Mouse (Mus musculus) gastrocnemius, postnatal 36 days (tissue): ENCODE results near the gene Efcc1. TPM values are rescaled to one million over a fixed set of nuclear protein-coding genes. Genes with fewer than 3 reads are reported as not detected.

Experiments used
- DNase-seq, 2 experiments: peaks; one replicate each; pipeline ENCODE4 v3.0.0; 2022
- intact Hi-C: fragments of 180-260 bp; cut with DNase I; formaldehyde crosslinking; loops from one replicate; pipeline ENCODE4 v1.15.1; 2025
- total RNA-seq, 2 experiments: library from RNA; stranded (reverse); gene quantifications; 2 replicates each; pipeline ENCODE4 v1.2.3; 2021

The Efcc1 gene
- total RNA-seq, 2 experiments from 2014 or later, result 0.81 to 0.84 TPM

DNA sequence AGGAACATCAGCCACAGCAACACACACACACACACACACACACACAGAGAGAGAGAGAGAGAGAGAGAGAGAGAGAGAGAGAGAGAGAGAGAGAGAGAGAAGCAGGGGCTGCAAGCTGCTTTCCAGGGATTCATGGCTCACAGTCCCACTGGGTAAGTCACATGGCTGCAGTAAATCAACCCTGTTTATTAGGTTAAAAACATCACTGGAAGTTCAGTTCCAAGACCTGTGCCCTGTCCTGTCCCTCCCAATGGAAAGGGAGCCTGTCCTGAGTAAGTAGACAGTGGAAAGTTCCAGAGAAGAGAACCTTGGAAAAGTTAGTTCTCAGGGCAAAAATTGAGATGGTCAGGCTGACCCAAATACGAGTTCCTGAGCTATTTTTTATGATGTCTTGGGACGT, 66.7 kb downstream of the Efcc1 start:
- no peak for DNase-seq
- intact Hi-C loops, result no loop called here

DNA sequence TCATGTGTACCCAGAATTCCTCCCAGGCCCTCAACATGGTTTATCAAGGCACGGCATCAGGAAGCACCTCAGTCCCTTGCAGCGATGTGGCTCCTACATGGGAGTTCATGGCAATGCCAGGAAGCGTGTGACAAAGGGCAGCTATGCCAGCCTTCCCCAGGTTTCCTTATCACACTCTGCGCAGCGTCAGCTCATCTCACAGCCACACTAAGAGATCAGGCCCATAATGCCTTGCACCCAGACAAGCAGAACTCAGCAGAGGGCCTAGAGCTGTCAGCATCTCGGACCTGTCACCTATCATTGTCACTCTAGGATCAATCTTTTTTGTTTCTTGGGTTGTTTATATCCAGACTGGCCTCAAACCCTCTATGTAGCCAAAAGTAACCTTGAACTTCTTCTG, 68.9 kb downstream of the Efcc1 start:
- DNase-seq, result no peak
- intact Hi-C loops, result no loop called here

DNA sequence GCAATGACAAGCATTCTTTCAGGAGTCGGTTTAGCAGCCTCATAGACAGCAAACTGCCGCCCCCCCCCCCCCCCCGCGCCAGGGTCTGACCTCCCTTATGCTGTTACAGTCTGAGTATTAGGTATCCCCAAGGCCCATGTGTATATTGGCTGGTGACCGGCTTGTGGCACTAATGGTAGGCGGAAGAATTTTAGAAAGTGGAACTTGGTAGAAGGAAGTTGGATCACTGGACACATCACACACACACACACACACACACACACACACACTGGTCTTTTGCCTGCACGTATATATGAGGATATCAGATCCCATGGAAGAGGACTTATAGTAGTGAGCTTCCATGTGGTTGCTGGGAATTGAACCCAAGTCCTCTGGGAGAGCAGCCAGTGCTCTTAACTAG, 71.8 kb downstream of the Efcc1 start:
- DNase-seq, result no peak
- intact Hi-C loops, result no loop called here

DNA sequence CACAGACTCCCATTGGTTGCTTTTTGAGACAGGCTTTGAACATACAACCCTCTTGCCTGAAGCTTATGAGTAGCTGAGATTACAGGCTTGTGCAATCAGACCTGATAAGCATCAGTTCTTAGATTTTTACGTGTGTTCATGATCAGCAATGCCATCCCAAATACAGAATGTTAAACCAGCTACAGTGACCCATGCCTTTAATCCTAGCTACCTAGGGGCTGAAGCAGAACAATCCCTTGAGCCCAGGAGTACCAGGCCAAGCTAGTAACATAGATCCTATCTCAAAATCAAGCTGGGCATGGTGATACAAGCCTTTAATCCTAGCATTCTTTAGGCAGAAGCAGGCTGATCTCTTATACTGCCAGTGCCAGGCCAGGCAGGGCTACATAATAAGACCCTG, 73.4 kb downstream of the Efcc1 start:
- intact Hi-C loops, result no loop called here
- no peak for DNase-seq

DNA sequence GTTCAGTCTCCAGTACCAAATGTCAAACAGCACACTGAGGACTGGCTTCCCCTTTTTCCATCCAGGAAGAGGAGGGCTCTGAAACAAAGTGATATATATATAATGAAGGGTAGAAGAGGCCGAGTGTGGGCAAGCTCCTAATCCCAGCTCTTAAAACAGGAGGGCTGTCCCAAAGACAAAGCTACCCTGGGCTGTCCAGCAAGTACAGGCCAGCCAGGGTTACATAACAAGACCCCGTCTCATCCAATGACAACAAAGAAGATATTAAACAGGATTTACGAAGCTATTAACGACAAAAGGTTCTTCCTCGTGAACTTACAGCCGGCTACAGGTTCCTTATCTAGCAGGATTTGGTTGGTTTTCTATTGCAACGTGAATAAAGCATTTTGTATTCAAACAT, 74.2 kb downstream of the Efcc1 start:
- no peak for DNase-seq
- intact Hi-C loops, result no loop called here

DNA sequence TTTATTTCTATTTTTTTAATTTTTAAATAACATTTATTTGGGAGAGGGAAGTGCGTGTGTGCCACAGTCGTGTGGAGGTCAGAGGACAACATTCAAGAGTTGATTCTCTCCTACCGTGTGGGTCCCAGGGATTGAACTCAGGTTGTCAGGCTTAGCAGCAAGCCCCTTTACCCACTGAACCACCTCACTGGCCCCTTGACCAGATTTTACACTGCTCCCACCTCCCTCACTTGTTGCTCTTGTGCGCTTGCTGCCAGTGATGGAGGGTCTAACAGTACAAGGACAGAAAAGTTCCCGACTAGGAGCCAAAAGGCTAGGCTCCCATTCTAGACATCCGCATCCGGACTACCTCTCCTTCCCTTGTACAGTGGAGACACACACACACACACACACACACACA, 74.8 kb downstream of the Efcc1 start:
- intact Hi-C loops, result no loop called here
- DNase-seq, result no peak

Other genes starting within 250 kb of the Efcc1 start
- gene Arhgap25, start 197.6 kb upstream of the Efcc1 start, total RNA-seq, result 1 to 10 TPM; 1.1 to 1.3 TPM
- 1 to 10 TPM; 1.9 to 3.1 TPM for gene Prokr1, start 140.1 kb upstream of the Efcc1 start, total RNA-seq
- gene Aplf, start 58.7 kb upstream of the Efcc1 start, total RNA-seq, result 1 to 10 TPM; 2.8 to 3.4 TPM
- gene Gp9, start 47.2 kb downstream of the Efcc1 start, total RNA-seq, result not detected
- gene Rab43, start 81.3 kb downstream of the Efcc1 start, total RNA-seq, result 1 to 10 TPM; 5.1 to 5.2 TPM
- gene Gm45140, start 104.9 kb downstream of the Efcc1 start, total RNA-seq, result 1 to 10 TPM in 1 of 2 experiments, not detected in 1; 2.0 TPM
- 10 to 100 TPM; 13.9 to 19.1 TPM for gene Isy1, start 107.9 kb downstream of the Efcc1 start, total RNA-seq
- gene Cnbp, start 120.2 kb downstream of the Efcc1 start, total RNA-seq, result 100 to 1,000 TPM; 448 to 458 TPM
- 10 to 100 TPM; 28.6 to 28.7 TPM for gene Copg1, start 156.9 kb downstream of the Efcc1 start, total RNA-seq
- gene Hmces, start 183.1 kb downstream of the Efcc1 start, total RNA-seq, result 1 to 10 TPM; 5.8 to 6.9 TPM